Mouse (Mus musculus) CH12.LX (cell line): ENCODE data around the gene Tymp. TPM values are rescaled to one million over a fixed set of nuclear protein-coding genes. Genes with fewer than 3 reads are reported as not detected.

Source experiments
- DNase-seq: peaks from one replicate; pipeline ENCODE4 v3.0.0-alpha.2; 2013; ENCODE audit errors: extremely low read depth
- H3K27ac ChIP-seq: 2 replicates; pipeline ENCODE4 v1.5.1; 2012; ENCODE audit warnings: low read depth, mild to moderate bottlenecking, control low read depth, moderate library complexity; ENCODE audit not compliant: insufficient read depth
- H3K27me3 ChIP-seq: replicated peaks from 2 replicates; pipeline ENCODE3; 2012; ENCODE audit warnings: inconsistent platforms
- H3K36me3 ChIP-seq, 2 experiments: replicated peaks in 1 of 2; 2 replicates each; pipeline versions ENCODE3 to v1.6.1; 2012; ENCODE audit warnings: inconsistent platforms in 1 of 2, low read length in 1 of 2, mild to moderate bottlenecking in 1 of 2, mixed read lengths in 1 of 2, moderate library complexity in 1 of 2; ENCODE audit not compliant: control insufficient read depth in 1 of 2, insufficient read depth in 1 of 2
- H3K4me1 ChIP-seq, 2 experiments: 2 replicates each; pipeline ENCODE4 v1.6.1; 2012; ENCODE audit warnings: inconsistent platforms in 1 of 2, moderate library complexity in 1 of 2; ENCODE audit not compliant: insufficient read depth in 2 of 2, control insufficient read depth in 1 of 2
- H3K4me2 ChIP-seq: 2 replicates; pipeline ENCODE4 v1.6.1; 2012; ENCODE audit warnings: low read depth, mild to moderate bottlenecking, control low read depth; ENCODE audit not compliant: poor library complexity, insufficient read depth, severe bottlenecking
- H3K4me3 ChIP-seq, 3 experiments: fragments of 150-350 bp in 1 of 3; sonication (generic) in 1 of 3; replicated peaks in 1 of 3; 2 replicates each; pipeline versions ENCODE3 to v1.5.1; 2011 to 2012; ENCODE audit warnings: low read depth in 2 of 3, low read length in 2 of 3, mild to moderate bottlenecking in 2 of 3, moderate library complexity in 2 of 3, control low read depth in 1 of 3, improper control_type of control experiment in 1 of 3, inconsistent platforms in 1 of 3, mixed read lengths in 1 of 3; ENCODE audit not compliant: poor library complexity in 1 of 3
- H3K79me2 ChIP-seq: replicated peaks from 2 replicates; pipeline ENCODE4 v1.6.1; 2012; ENCODE audit warnings: mild to moderate bottlenecking, moderate library complexity; ENCODE audit not compliant: control insufficient read depth, poor library complexity, insufficient read depth, severe bottlenecking; ENCODE audit errors: extremely low read depth
- H3K9ac ChIP-seq: 2 replicates; pipeline ENCODE4 v1.6.1; 2012; ENCODE audit warnings: low read depth, mild to moderate bottlenecking, control low read depth, moderate library complexity; ENCODE audit not compliant: insufficient read depth
- H3K9me3 ChIP-seq: replicated peaks from 2 replicates; pipeline ENCODE3; 2012; ENCODE audit warnings: low read length, inconsistent platforms, mixed read lengths
- BHLHE40 ChIP-seq: IDR thresholded peaks from 2 replicates; pipeline ENCODE4 v1.6.1; 2011; ENCODE audit warnings: mild to moderate bottlenecking, low read depth, low read length, improper control_type of control experiment
- CHD2 ChIP-seq: IDR thresholded peaks from 2 replicates; pipeline ENCODE4 v1.6.1; 2011; ENCODE audit warnings: low read length, improper control_type of control experiment
- CTCF ChIP-seq, 2 experiments: IDR thresholded peaks in 1 of 2; conservative IDR thresholded peaks in 1 of 2; 2 replicates each; pipeline ENCODE4 v1.5.1; 2011 to 2012; ENCODE audit warnings: low read depth in 2 of 2, low read length in 2 of 2, improper control_type of control experiment in 1 of 2, inconsistent platforms in 1 of 2, mild to moderate bottlenecking in 1 of 2, moderate library complexity in 1 of 2
- IRF4 ChIP-seq: IDR thresholded peaks from 2 replicates; pipeline ENCODE4 v1.6.1; 2014; ENCODE audit warnings: low read depth, mild to moderate bottlenecking, inconsistent platforms, low read length, improper control_type of control experiment
- JUN ChIP-seq: IDR thresholded peaks from 2 replicates; pipeline ENCODE4 v1.6.1; 2011; ENCODE audit warnings: low read depth, mild to moderate bottlenecking, low read length, improper control_type of control experiment, moderate library complexity; ENCODE audit not compliant: insufficient read depth
- JUND ChIP-seq: conservative IDR thresholded peaks from 2 replicates; pipeline ENCODE4 v1.6.1; 2011; ENCODE audit warnings: low read depth, low read length, improper control_type of control experiment
- KAT2A ChIP-seq: IDR thresholded peaks from 2 replicates; pipeline ENCODE4 v1.6.1; 2012; ENCODE audit warnings: low read length, improper control_type of control experiment, inconsistent platforms; ENCODE audit not compliant: insufficient replicate concordance
- MAZ ChIP-seq: IDR thresholded peaks from 2 replicates; pipeline ENCODE4 v1.6.1; 2012; ENCODE audit warnings: low read depth, mild to moderate bottlenecking, inconsistent platforms, low read length, improper control_type of control experiment, moderate library complexity
- MEF2A ChIP-seq: IDR thresholded peaks from 2 replicates; pipeline ENCODE4 v1.6.1; 2014; ENCODE audit warnings: low read depth, mild to moderate bottlenecking, inconsistent platforms, low read length, improper control_type of control experiment, borderline replicate concordance
- MXI1 ChIP-seq: IDR thresholded peaks from 2 replicates; pipeline ENCODE4 v1.6.1; 2011; ENCODE audit warnings: mild to moderate bottlenecking, low read depth, low read length, improper control_type of control experiment
- NRF1 ChIP-seq: IDR thresholded peaks from 2 replicates; pipeline ENCODE4 v1.6.1; 2014; ENCODE audit warnings: low read depth, mild to moderate bottlenecking, inconsistent platforms, low read length, improper control_type of control experiment, moderate library complexity
- POLR2A ChIP-seq: IDR thresholded peaks from 2 replicates; pipeline ENCODE4 v1.6.1; 2011; ENCODE audit warnings: low read depth, mild to moderate bottlenecking, improper control_type of control experiment, low read length
- RAD21 ChIP-seq: IDR thresholded peaks from 2 replicates; pipeline ENCODE4 v1.6.1; 2011; ENCODE audit warnings: low read depth, mild to moderate bottlenecking, low read length, improper control_type of control experiment, moderate library complexity
- USF1 ChIP-seq: IDR thresholded peaks from 2 replicates; pipeline ENCODE4 v1.6.1; 2014; ENCODE audit warnings: low read depth, mild to moderate bottlenecking, inconsistent platforms, low read length, improper control_type of control experiment
- USF2 ChIP-seq: conservative IDR thresholded peaks from 2 replicates; pipeline ENCODE4 v1.6.1; 2011; ENCODE audit warnings: low read depth, low read length, improper control_type of control experiment
- ZC3H11A ChIP-seq: IDR thresholded peaks from 2 replicates; pipeline ENCODE4 v1.6.1; 2012; ENCODE audit warnings: low read depth, mild to moderate bottlenecking, inconsistent platforms, low read length, improper control_type of control experiment
- ZKSCAN1 ChIP-seq: IDR thresholded peaks from 2 replicates; pipeline ENCODE4 v1.6.1; 2012; ENCODE audit warnings: low read depth, inconsistent platforms, low read length, improper control_type of control experiment, borderline replicate concordance
- ZNF384 ChIP-seq: IDR thresholded peaks from 2 replicates; pipeline ENCODE4 v1.6.1; 2012; ENCODE audit warnings: low read depth, low read length, improper control_type of control experiment, inconsistent platforms
- dilution Hi-C: fragments of 300-500 bp; cut with MboI; formaldehyde crosslinking; loops from 2 replicates; pipeline ENCODE4 v1.14.3; 2020; ENCODE audit warnings: low sequenced_read_pairs; ENCODE audit not compliant: extremely low pct_unique_long_range_greater_than_20kb, extremely low pct_ligation_motif_present
- in situ Hi-C: fragments of 300-500 bp; cut with MboI; formaldehyde crosslinking; loops from 3 replicates; pipeline ENCODE4 v1.14.3; 2019; ENCODE audit warnings: low sequenced_read_pairs, low pct_ligation_motif_present, low pct_unique_long_range_greater_than_20kb, mixed read lengths
- polyA plus RNA-seq: library from polyadenylated mRNA; unstranded; fragments of >175 nt; gene quantifications from 2 replicates; pipeline ENCODE4 v1.2.1, GENCODE M21; 2012; ENCODE audit warnings: low read depth; ENCODE audit not compliant: insufficient read length
- total RNA-seq, 2 experiments: library from RNA; depleted of rRNA; stranded (reverse); fragments of 300-350 nt in 1 of 2; fragments of >200 nt in 1 of 2; gene quantifications; 2 replicates each; pipeline ENCODE4 v1.2.3; 2012 to 2014

Gene Tymp
- total and polyA plus RNA-seq, 3 experiments: 1.4 to 2.4 (median 1.5) TPM

DNA sequence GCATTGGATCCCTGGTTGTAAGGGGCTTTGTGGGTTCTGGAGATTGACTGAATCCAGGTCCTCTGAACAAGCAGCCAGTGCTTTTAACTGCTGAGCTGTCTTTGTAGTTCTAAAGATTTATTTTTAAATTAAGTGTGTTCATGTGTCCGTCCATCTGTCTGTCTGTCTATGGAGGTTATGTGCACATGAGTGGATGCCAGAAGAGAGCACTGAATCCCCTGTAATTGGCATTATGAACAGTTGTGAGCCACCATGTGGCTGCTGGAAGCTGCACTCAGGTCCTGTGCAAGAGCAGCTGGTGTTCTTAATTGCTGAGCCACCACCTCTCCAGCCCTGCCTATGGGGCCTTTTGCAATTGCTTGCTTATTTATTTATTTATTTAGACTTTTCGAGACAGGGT, 21.3 kb upstream of the Tymp start:
- H3K27ac ChIP-seq: no peak overlapping the region
- H3K27me3 ChIP-seq: peaks cover 25% of the 10 kb centered on the region
- dilution Hi-C loops (no loop called here), in situ Hi-C loops (no loop called here)
- no peaks in the 10 kb centered on the region for H3K9me3 ChIP-seq
- no peak overlapping the region for H3K4me2 ChIP-seq
- DNase-seq: no peak
- no peaks in the 10 kb centered on the region for H3K4me1 ChIP-seq
- no peaks in the 10 kb centered on the region for H3K36me3 ChIP-seq
- H3K9ac ChIP-seq: no peak overlapping the region
- H3K4me3 ChIP-seq: no peak overlapping the region
- TF ChIP-seq USF2 (no peak), CHD2 (no peak), MAZ (no peak), ZNF384 (no peak), ZC3H11A (no peak), MXI1 (no peak), CTCF (conservative IDR thresholded peaks at IDR 0.05 in 1 of 2, IDR thresholded peaks at IDR 0.05 in 1 of 2; ENCODE audit: low read depth in 2 of 2, low read length in 2 of 2) (no peak), JUND (no peak), MEF2A (no peak), JUN (no peak)
- H3K79me2 ChIP-seq: no peaks in the 10 kb centered on the region

DNA sequence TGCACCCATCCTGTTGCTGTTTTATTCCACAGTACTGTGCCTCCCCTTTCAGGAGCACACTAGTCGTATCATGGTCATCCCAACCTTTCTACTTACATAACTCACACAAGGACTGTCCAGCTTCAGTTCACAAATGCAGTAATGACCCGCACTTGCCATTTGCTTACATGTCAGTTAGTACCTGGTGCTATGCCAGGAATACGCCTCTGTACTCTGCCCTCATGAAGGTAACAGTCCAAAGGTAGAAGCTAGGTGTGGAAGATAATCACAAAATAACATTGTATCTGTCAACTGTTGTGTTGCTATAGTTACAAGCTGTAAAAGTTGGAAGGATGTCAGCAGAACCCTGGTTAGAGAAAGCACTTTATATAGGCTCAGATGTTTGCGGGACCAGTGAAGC, 20.0 kb upstream of the Tymp start:
- H3K27me3 ChIP-seq: peaks cover 29% of the 10 kb centered on the region
- H3K36me3 ChIP-seq: no peaks in the 10 kb centered on the region
- no peak overlapping the region for H3K27ac ChIP-seq
- no peaks in the 10 kb centered on the region for H3K4me1 ChIP-seq
- no peaks in the 10 kb centered on the region for H3K9me3 ChIP-seq
- H3K4me3 ChIP-seq: no peak overlapping the region
- H3K9ac ChIP-seq: no peak overlapping the region
- in situ Hi-C loops (no loop called here), dilution Hi-C loops (no loop called here)
- no peak overlapping the region for H3K4me2 ChIP-seq
- no peaks in the 10 kb centered on the region for H3K79me2 ChIP-seq
- no peak for DNase-seq
- TF ChIP-seq IRF4 (no peak), MXI1 (no peak), KAT2A (no peak), USF2 (no peak), CTCF (conservative IDR thresholded peaks at IDR 0.05 in 1 of 2, IDR thresholded peaks at IDR 0.05 in 1 of 2; ENCODE audit: low read depth in 2 of 2, low read length in 2 of 2) (no peak)

DNA sequence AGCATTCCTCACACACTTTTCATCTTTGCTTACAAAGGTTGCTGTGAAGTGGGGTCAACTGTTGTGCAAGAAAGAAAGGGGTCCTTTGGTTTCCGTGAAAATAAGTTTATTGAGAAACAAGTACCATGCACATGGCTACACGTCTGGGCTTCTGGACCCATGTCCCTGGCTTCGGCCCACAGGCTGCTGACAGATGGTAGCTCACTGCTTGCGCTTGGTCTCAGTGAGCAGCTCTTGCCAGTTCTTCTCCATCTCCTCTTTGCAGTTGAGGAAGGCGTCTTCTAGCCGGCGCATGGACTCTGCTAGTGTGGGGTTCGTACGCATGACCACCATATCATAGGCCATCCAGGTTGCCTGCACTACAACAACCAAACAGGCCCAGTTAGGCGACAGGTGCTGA, 13.2 kb upstream of the Tymp start:
- no peak overlapping the region for H3K4me3 ChIP-seq
- H3K27ac ChIP-seq: no peak overlapping the region
- H3K79me2 ChIP-seq: no peaks in the 10 kb centered on the region
- no peak overlapping the region for H3K9ac ChIP-seq
- no peaks in the 10 kb centered on the region for H3K9me3 ChIP-seq
- no peaks in the 10 kb centered on the region for H3K4me1 ChIP-seq
- no peak for DNase-seq
- no peaks in the 10 kb centered on the region for H3K36me3 ChIP-seq
- TF ChIP-seq ZKSCAN1 (no peak), BHLHE40 (no peak), CTCF (conservative IDR thresholded peaks at IDR 0.05 in 1 of 2, IDR thresholded peaks at IDR 0.05 in 1 of 2; ENCODE audit: low read depth in 2 of 2, low read length in 2 of 2) (no peak), KAT2A (no peak), USF1 (no peak), JUN (no peak), ZC3H11A (no peak), NRF1 (no peak), RAD21 (no peak), POLR2A (no peak)
- in situ Hi-C loops (no loop called here), dilution Hi-C loops (no loop called here)
- H3K27me3 ChIP-seq: peaks cover 40% of the 10 kb centered on the region
- H3K4me2 ChIP-seq: no peak overlapping the region
